ENCODE assay signal across 15 mouse cellular contexts in genomic region chr6:37011597-37011996, GRCm38 (mm10).
"Had no signal": no experiment of that assay in that cellular context is flagged by ENCODE, and none has a peak within 500 bp of the region (broad histone marks: within the 10 kb centered on the region; RNA-seq: fewer than 3 reads in every experiment).

No protein-coding gene starts in this region.

- H3K9ac ChIP-seq: liver, embryonic 12.5 days; midbrain, embryonic 13.5 days; neural tube, embryonic 12.5 days had no signal

- H3K27me3 ChIP-seq: liver, embryonic 12.5 days; megakaryocyte, embryonic 14.5 days; midbrain, embryonic 13.5 days; neural tube, embryonic 12.5 days had no signal

- H3K36me3 ChIP-seq: limb, embryonic 10.5 days; liver, embryonic 12.5 days; midbrain, embryonic 13.5 days; neural tube, embryonic 12.5 days had no signal

- H3K4me1 ChIP-seq: liver, embryonic 12.5 days; megakaryocyte, embryonic 14.5 days had no signal

- H3K4me2 ChIP-seq: liver, embryonic 12.5 days; midbrain, embryonic 13.5 days; neural tube, embryonic 12.5 days had no signal

- H3K27ac ChIP-seq: limb, embryonic 10.5 days; liver, embryonic 12.5 days; macrophage; midbrain, embryonic 13.5 days; neural tube, embryonic 12.5 days had no signal

- H3K4me3 ChIP-seq: limb, embryonic 10.5 days; liver, embryonic 12.5 days; megakaryocyte, embryonic 14.5 days; midbrain, embryonic 13.5 days; neural tube, embryonic 12.5 days had no signal

- ATAC-seq: inflammation-experienced regulatory T-cells, adult 6 months; liver, embryonic 12.5 days; midbrain, embryonic 13.5 days had no signal

- DNase-seq: kidney, adult 18-20 months; kidney, postnatal 25 days; layer of hippocampus, adult 9-11 months; lung, postnatal 10 days; right cerebral cortex, postnatal 4 days; spleen, adult 18-20 months; thymus, adult 2 months; thymus, postnatal 25 days had no signal

- H3K9me3 ChIP-seq: limb, embryonic 10.5 days; liver, embryonic 12.5 days; megakaryocyte, embryonic 14.5 days; midbrain, embryonic 13.5 days; neural tube, embryonic 12.5 days had no signal
